Mouse (Mus musculus) liver, embryonic 15.5 days (tissue): ENCODE measurements at regions not wholly inside any gene's neighbourhood (a gene's known extent, or its start where the extent isn't known, plus 50 kb on each side); places are given as distances from the start of the nearest gene placed in this dataset.
"Not testable (repeated sequence)": the region's sequence is repeated elsewhere in the genome, so short reads cannot be mapped to it uniquely, and the experiment has no call there.

Source experiments
- ATAC-seq: fragments of 200-750 bp; cut with Nextera tagmentation; 2 replicates; pipeline ENCODE4 v1.8.0; 2017; ENCODE audit warnings: moderate number of reproducible peaks, mild to moderate bottlenecking, moderate library complexity; ENCODE audit not compliant: insufficient read depth
- H3K27ac ChIP-seq: fragments of 300-500 bp; sonication (generic); replicated peaks from 2 replicates; pipeline ENCODE4 v1.5.1; 2015; ENCODE audit warnings: mild to moderate bottlenecking, inconsistent platforms
- H3K27me3 ChIP-seq: fragments of 300-500 bp; sonication (generic); 2 replicates; pipeline ENCODE4 v1.6.1; 2015; ENCODE audit warnings: mild to moderate bottlenecking, inconsistent platforms
- H3K36me3 ChIP-seq: fragments of 300-500 bp; sonication (generic); replicated peaks from 2 replicates; pipeline ENCODE4 v1.6.1; 2015; ENCODE audit warnings: moderate library complexity, mild to moderate bottlenecking, inconsistent platforms
- H3K4me1 ChIP-seq: fragments of 300-500 bp; sonication (generic); replicated peaks from 2 replicates; pipeline ENCODE4 v1.6.1; 2015; ENCODE audit warnings: inconsistent platforms
- H3K4me2 ChIP-seq: fragments of 300-500 bp; sonication (generic); 2 replicates; pipeline ENCODE4 v1.6.1; 2015; ENCODE audit warnings: moderate library complexity, mild to moderate bottlenecking, inconsistent platforms
- H3K4me3 ChIP-seq: fragments of 300-500 bp; sonication (generic); replicated peaks from 2 replicates; pipeline ENCODE4 v1.5.1; 2015; ENCODE audit warnings: mild to moderate bottlenecking, inconsistent platforms
- H3K9ac ChIP-seq: fragments of 300-500 bp; sonication (generic); 2 replicates; pipeline ENCODE4 v1.6.1; 2015; ENCODE audit warnings: moderate library complexity, mild to moderate bottlenecking, inconsistent platforms
- H3K9me3 ChIP-seq: fragments of 300-500 bp; sonication (generic); replicated peaks from 2 replicates; pipeline ENCODE4 v1.6.1; 2016; ENCODE audit warnings: inconsistent platforms
- WGBS: fragments of 180-500 bp; shearing (Covaris S2); methylation state at CpG from one replicate; pipeline ENCODE4 v1.1.7; 2015; ENCODE audit warnings: mixed read lengths; ENCODE audit not compliant: insufficient replicate concordance; 5-methylcytosine and 5-hydroxymethylcytosine counted together

- Histone ChIP-seq H3K27me3 (no peaks in the 10 kb centered on the region), H3K27ac (no peak overlapping the region), H3K9me3 (no peaks in the 10 kb centered on the region), H3K4me2 (no peak overlapping the region), H3K9ac (no peak overlapping the region), H3K4me1 (no peaks in the 10 kb centered on the region), H3K36me3 (no peaks in the 10 kb centered on the region), H3K4me3 (no peak overlapping the region)
- 65% methylated on average over 6 of the region's 6 CpGs for WGBS
- ATAC-seq: no peak
These were observed 114.3 kb upstream of the Slc1a3 start for GRCm38 (mm10) chr15:8824861-8825260.

DNA sequence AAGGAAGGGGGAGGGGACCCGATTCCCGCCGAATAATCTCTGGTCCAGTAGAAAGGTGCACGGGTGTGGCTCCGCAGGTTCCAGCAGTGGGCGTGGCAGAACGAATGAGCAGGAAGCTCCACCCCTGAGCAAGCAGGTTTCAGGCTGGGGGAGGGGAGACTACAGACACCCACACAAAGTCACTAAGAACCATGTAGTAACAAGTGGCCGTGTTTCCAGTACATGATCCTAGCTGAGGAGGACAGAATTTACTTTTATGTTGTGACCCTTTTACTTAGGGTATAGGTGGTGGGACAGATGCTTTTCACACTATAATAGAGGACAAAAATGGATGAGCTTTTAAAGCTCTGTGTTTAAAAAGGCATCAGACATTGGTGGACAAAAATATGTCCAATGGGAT lies 112.2 kb upstream of the Slc1a3 start:
- not testable (repeated sequence) for ATAC-seq, H3K4me3 ChIP-seq, H3K27ac ChIP-seq, H3K36me3 ChIP-seq, H3K9me3 ChIP-seq, H3K27me3 ChIP-seq, H3K4me2 ChIP-seq, H3K9ac ChIP-seq, H3K4me1 ChIP-seq
- WGBS: 73% methylated on average over 3 of the region's 8 CpGs

DNA sequence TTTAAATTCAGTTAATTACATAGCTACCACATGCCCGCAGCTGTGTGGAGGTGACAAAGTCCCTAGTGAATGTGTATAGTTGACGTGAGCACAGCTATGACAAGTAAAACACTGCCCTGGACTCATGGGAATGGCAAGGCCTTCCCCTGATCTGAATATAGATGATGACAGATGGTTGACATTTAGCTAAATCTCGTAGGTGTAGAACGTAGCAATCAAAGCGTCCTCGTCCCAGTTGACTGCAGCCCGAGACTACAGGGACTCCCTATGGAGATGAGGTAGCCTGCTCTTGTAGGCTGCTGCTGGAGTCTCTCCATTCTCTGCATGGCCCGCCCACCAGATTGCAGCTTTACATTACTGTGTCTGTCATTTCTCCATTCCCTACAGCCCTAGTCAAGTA lies 107.0 kb upstream of the Slc1a3 start:
- no peaks in the 10 kb centered on the region for H3K36me3 ChIP-seq
- WGBS: 70% methylated on average over 8 of the region's 8 CpGs
- H3K27ac ChIP-seq: no peak overlapping the region
- H3K4me1 ChIP-seq: no peaks in the 10 kb centered on the region
- no peaks in the 10 kb centered on the region for H3K27me3 ChIP-seq
- H3K4me3 ChIP-seq: no peak overlapping the region
- no peak for ATAC-seq
- no peak overlapping the region for H3K4me2 ChIP-seq
- H3K9ac ChIP-seq: no peak overlapping the region
- H3K9me3 ChIP-seq: no peaks in the 10 kb centered on the region

DNA sequence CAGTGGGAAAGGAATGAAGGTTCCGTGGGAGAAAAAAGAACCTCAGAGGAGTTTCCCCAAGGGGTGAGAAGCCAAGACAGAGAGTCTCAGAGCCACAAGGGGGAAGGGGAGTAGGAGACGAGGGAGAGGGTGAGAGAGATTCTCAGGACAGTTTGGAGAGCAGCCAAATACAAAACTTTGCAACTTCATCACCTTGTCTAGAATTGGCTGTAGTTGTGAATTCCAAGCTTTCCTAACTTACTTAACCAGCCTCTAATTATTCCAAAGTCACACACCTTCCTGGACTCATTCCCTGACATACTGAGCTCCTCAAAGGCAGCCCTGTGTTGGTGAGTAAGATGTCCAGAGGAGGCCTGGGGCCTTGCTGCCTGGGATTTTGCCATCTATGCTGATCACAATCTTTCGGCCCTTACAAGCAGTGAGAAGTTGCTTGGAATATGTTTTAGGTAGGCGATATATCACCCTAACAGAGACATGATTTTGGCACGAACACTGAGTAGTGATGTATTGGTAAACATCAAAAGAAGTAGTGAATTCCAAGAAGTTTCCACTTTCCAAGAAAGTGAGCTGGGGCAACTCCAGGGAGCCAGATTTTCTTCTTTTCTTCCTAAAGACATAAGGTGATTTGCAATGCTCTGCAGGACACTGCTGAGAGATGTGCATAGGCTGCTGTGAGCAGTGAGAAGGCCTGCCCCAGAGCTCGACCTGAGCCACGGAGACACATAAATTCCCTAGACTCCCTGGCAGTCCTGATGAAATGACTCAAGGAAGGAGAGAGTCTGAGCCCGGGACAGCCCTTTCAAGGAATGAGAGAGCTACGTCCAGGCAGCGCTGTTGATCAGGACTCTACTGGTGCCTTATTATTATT lies 106.2 kb upstream of the Slc1a3 start:
- 58% methylated on average over 10 of the region's 10 CpGs for WGBS
- no peak overlapping the region for H3K4me3 ChIP-seq
- no peak overlapping the region for H3K9ac ChIP-seq
- H3K27ac ChIP-seq: no peak overlapping the region
- H3K9me3 ChIP-seq: no peaks in the 10 kb centered on the region
- no peaks in the 10 kb centered on the region for H3K36me3 ChIP-seq
- H3K27me3 ChIP-seq: no peaks in the 10 kb centered on the region
- no peak for ATAC-seq
- no peak overlapping the region for H3K4me2 ChIP-seq
- H3K4me1 ChIP-seq: no peaks in the 10 kb centered on the region

DNA sequence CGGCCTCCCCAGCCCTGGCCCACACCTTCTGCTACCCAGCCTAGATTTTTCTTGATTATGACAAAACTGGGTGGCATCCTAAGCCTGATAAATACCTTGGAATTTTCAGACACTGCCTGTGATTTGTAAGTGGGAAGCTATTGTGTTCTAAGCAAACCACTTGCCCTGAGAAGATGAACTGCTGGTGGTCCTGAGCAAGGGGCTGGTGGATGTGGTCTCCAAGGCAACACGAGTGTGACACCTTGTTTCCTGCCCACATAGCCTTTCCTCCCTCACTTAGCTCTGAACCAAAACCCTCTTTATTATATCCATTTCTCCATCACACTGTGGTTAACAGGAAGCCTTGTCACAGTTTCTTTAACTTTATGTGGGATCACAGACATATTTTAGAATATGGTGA lies 105.4 kb upstream of the Slc1a3 start:
- Histone ChIP-seq H3K9ac (no peak overlapping the region), H3K4me3 (no peak overlapping the region), H3K4me1 (no peaks in the 10 kb centered on the region), H3K4me2 (no peak overlapping the region), H3K27ac (no peak overlapping the region), H3K9me3 (no peaks in the 10 kb centered on the region), H3K36me3 (no peaks in the 10 kb centered on the region), H3K27me3 (no peaks in the 10 kb centered on the region)
- no peak for ATAC-seq
- WGBS: 50% methylated on average over 2 of the region's 2 CpGs

GRCm38 (mm10) chr15:8815277-8815676 lies 104.7 kb upstream of the Slc1a3 start:
- Histone ChIP-seq H3K27ac (no peak overlapping the region), H3K36me3 (no peaks in the 10 kb centered on the region), H3K9ac (no peak overlapping the region), H3K4me3 (no peak overlapping the region), H3K4me1 (no peaks in the 10 kb centered on the region), H3K27me3 (no peaks in the 10 kb centered on the region), H3K9me3 (no peaks in the 10 kb centered on the region), H3K4me2 (no peak overlapping the region)
- no peak for ATAC-seq
- 68% methylated on average over 6 of the region's 6 CpGs for WGBS

DNA sequence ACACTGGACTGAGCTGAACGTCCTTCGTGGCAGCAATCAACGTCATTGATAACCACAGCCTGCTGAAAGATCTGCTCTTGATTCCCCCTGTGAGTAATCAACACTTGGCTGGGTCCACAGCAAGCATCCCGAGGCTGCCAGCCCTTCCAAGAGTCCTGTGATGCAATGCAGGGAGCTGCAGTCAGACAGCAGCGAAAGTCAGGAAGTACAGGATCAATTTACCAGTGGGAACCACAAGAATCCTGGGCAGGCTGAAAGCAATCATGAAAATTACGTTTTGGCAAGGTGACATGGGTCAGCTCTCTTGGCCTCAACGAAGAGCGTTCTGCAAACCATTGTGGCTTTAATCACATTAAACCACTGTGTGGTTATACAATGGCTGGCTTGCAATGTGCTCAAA lies 95.8 kb upstream of the Slc1a3 start:
- WGBS: 54% methylated on average over 8 of the region's 8 CpGs
- H3K4me1 ChIP-seq: no peaks in the 10 kb centered on the region

GRCm38 (mm10) chr15:8805565-8805964 lies 95.0 kb upstream of the Slc1a3 start:
- not testable (repeated sequence) for H3K27ac ChIP-seq, H3K4me3 ChIP-seq, ATAC-seq, H3K27me3 ChIP-seq, H3K4me2 ChIP-seq, H3K36me3 ChIP-seq, H3K9me3 ChIP-seq, H3K9ac ChIP-seq, H3K4me1 ChIP-seq
- WGBS: 72% methylated on average over 5 of the region's 5 CpGs

More for the DNA sequence above, 95.8 kb upstream of the Slc1a3 start:
- H3K4me3 ChIP-seq: no peak overlapping the region
- no peaks in the 10 kb centered on the region for H3K27me3 ChIP-seq
- no peaks in the 10 kb centered on the region for H3K9me3 ChIP-seq
- H3K27ac ChIP-seq: no peak overlapping the region
- no peak for ATAC-seq
- no peak overlapping the region for H3K4me2 ChIP-seq
- H3K9ac ChIP-seq: no peak overlapping the region
- no peaks in the 10 kb centered on the region for H3K36me3 ChIP-seq

DNA sequence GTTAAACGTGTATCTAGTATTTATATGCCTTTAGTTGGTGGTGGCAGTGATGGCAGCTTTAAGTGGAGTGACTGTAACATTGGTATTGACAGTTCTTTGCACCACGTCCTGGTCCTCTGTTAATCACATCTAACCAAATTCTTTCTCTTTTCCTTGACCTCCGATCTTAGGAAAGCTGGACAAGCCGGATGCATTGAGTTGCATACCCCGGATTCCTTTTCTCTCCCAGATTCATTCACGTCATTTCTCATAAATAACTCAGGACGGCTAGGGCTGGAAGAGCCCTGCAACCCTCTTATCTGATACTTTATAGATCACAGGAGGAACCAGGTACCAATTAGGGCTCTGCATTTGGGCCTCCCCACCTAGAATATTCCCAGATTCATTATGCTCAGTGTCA lies 91.5 kb upstream of the Slc1a3 start:
- no peaks in the 10 kb centered on the region for H3K27me3 ChIP-seq
- H3K4me3 ChIP-seq: no peak overlapping the region
- H3K4me1 ChIP-seq: no peaks in the 10 kb centered on the region
- no peaks in the 10 kb centered on the region for H3K36me3 ChIP-seq
- 61% methylated on average over 7 of the region's 7 CpGs for WGBS
- no peak overlapping the region for H3K27ac ChIP-seq
- no peak overlapping the region for H3K4me2 ChIP-seq
- no peak overlapping the region for H3K9ac ChIP-seq
- no peaks in the 10 kb centered on the region for H3K9me3 ChIP-seq
- ATAC-seq: no peak

- no peaks in the 10 kb centered on the region for H3K4me1 ChIP-seq
- no peaks in the 10 kb centered on the region for H3K27me3 ChIP-seq
- WGBS: 56% methylated on average over 1 of the region's 1 CpGs
- ATAC-seq: no peak
- no peaks in the 10 kb centered on the region for H3K9me3 ChIP-seq
- H3K9ac ChIP-seq: no peak overlapping the region
- H3K4me3 ChIP-seq: no peak overlapping the region
- no peaks in the 10 kb centered on the region for H3K36me3 ChIP-seq
- H3K4me2 ChIP-seq: no peak overlapping the region
- no peak overlapping the region for H3K27ac ChIP-seq
These were observed 86.5 kb upstream of the Slc1a3 start for GRCm38 (mm10) chr15:8797015-8797414.

DNA sequence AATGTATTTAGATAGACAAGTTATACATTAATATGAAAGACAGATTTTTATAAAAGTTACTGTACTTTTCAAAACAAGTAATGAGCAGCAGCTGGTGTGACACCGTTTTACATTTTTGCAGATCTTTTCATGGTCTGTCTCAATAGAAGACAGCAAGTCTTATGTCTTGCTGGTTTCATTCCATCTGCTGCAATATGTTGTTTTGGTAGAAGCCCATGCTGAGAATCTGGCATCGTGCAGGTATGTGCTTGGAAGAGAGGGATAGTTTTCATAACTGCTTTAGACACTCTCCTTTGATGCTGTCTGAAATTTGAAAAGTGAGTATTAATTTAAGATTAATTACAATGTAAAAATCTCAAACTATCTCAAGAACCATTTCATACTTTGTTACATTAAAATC lies 81.5 kb upstream of the Slc1a3 start:
- no peak for ATAC-seq
- no peaks in the 10 kb centered on the region for H3K9me3 ChIP-seq
- H3K9ac ChIP-seq: no peak overlapping the region
- H3K27ac ChIP-seq: no peak overlapping the region
- no peaks in the 10 kb centered on the region for H3K4me1 ChIP-seq
- no peak overlapping the region for H3K4me3 ChIP-seq
- no peaks in the 10 kb centered on the region for H3K27me3 ChIP-seq
- 69% methylated on average over 2 of the region's 2 CpGs for WGBS
- H3K36me3 ChIP-seq: no peaks in the 10 kb centered on the region
- H3K4me2 ChIP-seq: no peak overlapping the region

GRCm38 (mm10) chr15:8789924-8790323 lies 79.4 kb upstream of the Slc1a3 start:
- Histone ChIP-seq H3K27ac (no peak overlapping the region), H3K9me3 (no peaks in the 10 kb centered on the region), H3K4me2 (no peak overlapping the region), H3K4me3 (no peak overlapping the region), H3K9ac (no peak overlapping the region), H3K4me1 (no peaks in the 10 kb centered on the region), H3K27me3 (no peaks in the 10 kb centered on the region), H3K36me3 (no peaks in the 10 kb centered on the region)
- ATAC-seq: no peak
